ENCODE assay signal across 23 mouse cellular contexts in genomic region chr13:81425111-81425510, GRCm38 (mm10).
"Had no signal": no experiment of that assay in that cellular context is flagged by ENCODE, and none has a peak within 500 bp of the region (broad histone marks: within the 10 kb centered on the region; RNA-seq: fewer than 3 reads in every experiment).

No protein-coding gene starts in this region.

- H3K27ac ChIP-seq: limb, embryonic 13.5 days; liver, embryonic 12.5 days; liver, embryonic 15.5 days; lung, embryonic 15.5 days; midbrain, embryonic 10.5 days; midbrain, embryonic 13.5 days; neural tube, embryonic 12.5 days; neural tube, embryonic 15.5 days; stomach, postnatal 0 days had no signal

- ATAC-seq: liver, embryonic 12.5 days; midbrain, embryonic 13.5 days; midbrain, embryonic 16.5 days had no signal

- H3K27me3 ChIP-seq: limb, embryonic 13.5 days; liver, embryonic 12.5 days; liver, embryonic 15.5 days; lung, embryonic 15.5 days; midbrain, embryonic 13.5 days; neural tube, embryonic 12.5 days; neural tube, embryonic 15.5 days had no signal

- DNase-seq: kidney, adult 18-20 months; kidney, adult 9 months; kidney, postnatal 14 days; kidney, postnatal 4 days; layer of hippocampus, adult 9-11 months; liver; lung, adult 18-20 months; lung, postnatal 10 days; lung, postnatal 36 days; thymus, adult 2 months; thymus, postnatal 14 days; thymus, postnatal 4 days had no signal

- H3K4me1 ChIP-seq: liver, embryonic 12.5 days; liver, embryonic 15.5 days; lung, embryonic 15.5 days; midbrain, embryonic 10.5 days; midbrain, embryonic 13.5 days; neural tube, embryonic 12.5 days; neural tube, embryonic 15.5 days had no signal

- H3K9ac ChIP-seq: limb, embryonic 13.5 days; liver, embryonic 12.5 days; liver, embryonic 15.5 days; lung, embryonic 15.5 days; midbrain, embryonic 13.5 days; neural tube, embryonic 12.5 days; neural tube, embryonic 15.5 days had no signal

- H3K36me3 ChIP-seq: limb, embryonic 13.5 days; liver, embryonic 12.5 days; liver, embryonic 15.5 days; lung, embryonic 15.5 days; neural tube, embryonic 15.5 days had no signal

- H3K4me3 ChIP-seq: limb, embryonic 13.5 days; liver, embryonic 12.5 days; liver, embryonic 15.5 days; lung, embryonic 15.5 days; midbrain, embryonic 10.5 days; midbrain, embryonic 13.5 days; myocyte; neural tube, embryonic 12.5 days; neural tube, embryonic 15.5 days had no signal

- H3K9me3 ChIP-seq: limb, embryonic 13.5 days; liver, embryonic 12.5 days; liver, embryonic 15.5 days; lung, embryonic 15.5 days; midbrain, embryonic 10.5 days; midbrain, embryonic 13.5 days; neural tube, embryonic 12.5 days; neural tube, embryonic 15.5 days had no signal

- H3K4me2 ChIP-seq: limb, embryonic 13.5 days; liver, embryonic 12.5 days; liver, embryonic 15.5 days; lung, embryonic 15.5 days; midbrain, embryonic 13.5 days; neural tube, embryonic 12.5 days; neural tube, embryonic 15.5 days had no signal
